Mouse (Mus musculus): ENCODE results near the gene Shc2. TPM values are rescaled to one million over a fixed set of nuclear protein-coding genes. Genes with fewer than 3 reads are reported as not detected.
A peak's percentile ranks its signal among the peaks of the same experiment; 100 is the strongest.

The Shc2 gene
- polyA plus RNA-seq, 1 experiment from 2014 or later = 43.9 TPM

DNA sequence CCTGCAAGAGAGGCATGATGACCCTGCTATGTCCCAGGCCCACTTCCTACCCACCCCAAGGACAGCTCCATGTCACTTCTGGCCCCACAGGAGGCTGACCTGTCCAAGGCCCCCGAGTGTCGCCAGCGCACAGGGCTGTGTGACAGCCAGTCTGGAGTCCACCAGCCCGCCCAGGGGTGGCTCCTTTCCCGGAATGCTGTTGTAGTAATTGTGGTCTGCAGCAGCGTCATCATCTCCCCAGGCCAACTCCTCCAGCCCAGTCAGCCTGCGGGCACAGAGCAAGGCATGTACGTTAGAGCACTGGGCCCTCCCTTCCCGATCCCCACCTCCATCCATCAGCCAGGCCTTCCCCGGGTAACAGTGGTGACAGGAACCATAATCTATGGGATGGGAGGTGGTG is 11.6 kb downstream of the Shc2 start:
- no peak overlapping the region for H3K9ac ChIP-seq

GRCm38 (mm10) chr10:79625398-79625797 is 12.3 kb downstream of the Shc2 start:
- Histone ChIP-seq H3K9ac (no peak overlapping the region), H3K4me3 (no peak overlapping the region), H3K27ac (no peak overlapping the region), H3K27me3 (replicated peaks) (no peaks in the 10 kb centered on the region), H3K36me3 (peaks cover 6% of the 10 kb centered on the region; the same call in 1 of the 2 replicates), H3K9me3 (no peaks in the 10 kb centered on the region), H3K4me1 (no peaks in the 10 kb centered on the region), H3K4me2 (replicated peaks) (no peak overlapping the region)
- 83% methylated on average over 9 of the region's 9 CpGs for WGBS
- no peak for ATAC-seq (ENCODE audit: low FRiP score, low read depth)

More for the DNA sequence above, 11.6 kb downstream of the Shc2 start:
- no peak overlapping the region for H3K4me3 ChIP-seq
- peaks cover 6% of the 10 kb centered on the region; the same call in 1 of the 2 replicates for H3K36me3 ChIP-seq
- no peak for ATAC-seq (ENCODE audit: low FRiP score, low read depth)
- no peak overlapping the region for H3K27ac ChIP-seq
- no peak overlapping the region for H3K4me2 ChIP-seq (replicated peaks)
- WGBS = 84% methylated on average over 10 of the region's 10 CpGs
- no peaks in the 10 kb centered on the region for H3K4me1 ChIP-seq
- H3K27me3 ChIP-seq (replicated peaks) = no peaks in the 10 kb centered on the region
- H3K9me3 ChIP-seq = no peaks in the 10 kb centered on the region

DNA sequence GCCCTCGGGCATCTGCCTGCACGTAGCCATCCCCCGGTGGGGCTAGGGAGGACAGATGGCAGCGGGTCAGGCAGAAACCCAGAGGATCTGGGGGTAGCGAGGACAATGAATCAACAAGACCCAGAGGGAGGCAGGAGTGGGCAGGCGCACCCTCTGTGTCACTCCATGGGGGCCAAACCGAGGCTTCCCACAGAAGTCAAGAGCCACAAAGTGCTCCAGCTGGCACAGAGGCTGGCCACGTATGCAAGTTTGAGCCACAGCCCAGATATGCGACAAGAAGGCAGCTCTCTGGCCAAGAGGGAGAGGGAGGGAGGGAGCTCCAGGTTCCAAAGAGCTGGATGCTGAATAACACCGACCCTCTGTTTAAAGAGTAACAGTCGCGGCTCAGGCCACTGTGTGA is 13.8 kb downstream of the Shc2 start:
- Histone ChIP-seq H3K27ac (no peak overlapping the region), H3K27me3 (replicated peaks) (no peaks in the 10 kb centered on the region), H3K4me3 (no peak overlapping the region), H3K9me3 (no peaks in the 10 kb centered on the region), H3K36me3 (peaks cover 10% of the 10 kb centered on the region; the same call in 1 of the 2 replicates), H3K4me1 (no peaks in the 10 kb centered on the region), H3K9ac (no peak overlapping the region), H3K4me2 (replicated peaks) (no peak overlapping the region)
- ATAC-seq (ENCODE audit: low FRiP score, low read depth) = no peak
- WGBS = 65% methylated on average over 12 of the region's 12 CpGs

DNA sequence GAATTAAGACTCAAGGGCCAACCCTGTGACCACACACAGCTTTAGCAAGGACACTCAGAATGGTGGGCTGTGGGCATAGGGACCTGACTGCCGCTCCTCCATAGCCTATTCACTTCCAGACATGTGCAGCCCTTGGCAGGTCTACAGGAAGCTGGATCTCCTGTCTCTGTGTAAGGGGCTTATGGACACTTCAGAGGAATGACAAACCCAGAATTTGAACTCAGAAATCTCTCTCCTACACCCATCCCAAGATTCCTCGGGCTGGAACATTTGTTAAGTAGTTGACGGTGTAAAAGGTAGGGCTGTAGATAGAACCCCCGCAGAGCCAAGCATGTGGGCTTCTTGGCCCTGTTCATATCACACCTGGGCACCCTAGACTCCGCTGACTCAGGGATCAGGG is 21.3 kb downstream of the Shc2 start:
- H3K9me3 ChIP-seq = no peaks in the 10 kb centered on the region
- ATAC-seq (ENCODE audit: low FRiP score, low read depth) = no peak
- 0 out of 2 replicates have a peak, but pooled peaks cover 4% of the 10 kb centered on the region for H3K36me3 ChIP-seq
- H3K4me3 ChIP-seq = no peak overlapping the region
- H3K4me1 ChIP-seq = peaks cover 24% of the 10 kb centered on the region
- peaks cover 24% of the 10 kb centered on the region for H3K27me3 ChIP-seq (replicated peaks)
- 90% methylated on average over 5 of the region's 5 CpGs for WGBS
- no peak overlapping the region for H3K9ac ChIP-seq
- H3K4me2 ChIP-seq (replicated peaks) = no peak overlapping the region
- H3K27ac ChIP-seq = no peak overlapping the region

DNA sequence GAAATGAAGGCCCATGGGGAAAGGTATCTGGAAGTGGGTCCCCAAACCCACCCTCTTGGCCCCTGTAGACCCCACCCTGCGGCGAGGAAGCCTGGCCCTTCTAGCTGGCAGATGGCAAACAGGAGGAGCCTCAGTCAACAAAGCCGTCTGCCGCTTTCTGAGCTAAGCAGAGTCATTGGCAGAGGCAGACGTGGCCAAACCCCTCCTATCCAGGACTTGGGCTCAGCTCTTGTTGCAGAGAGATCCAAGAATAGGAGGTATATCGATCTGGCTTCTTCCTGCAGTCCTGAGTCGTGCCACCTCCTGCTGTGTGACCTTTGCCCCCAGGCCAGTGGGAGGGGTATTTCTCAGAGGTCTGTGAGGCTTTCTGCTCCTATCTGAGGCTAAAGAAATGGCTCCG is 21.9 kb downstream of the Shc2 start:
- Histone ChIP-seq H3K9me3 (no peaks in the 10 kb centered on the region), H3K4me3 (no peak overlapping the region), H3K9ac (no peak overlapping the region), H3K36me3 (0 out of 2 replicates have a peak, but pooled peaks cover 4% of the 10 kb centered on the region), H3K4me2 (replicated peaks) (no peak overlapping the region), H3K27me3 (replicated peaks) (peaks cover 29% of the 10 kb centered on the region), H3K27ac (no peak overlapping the region), H3K4me1 (peaks cover 24% of the 10 kb centered on the region)
- 11% methylated on average over 8 of the region's 8 CpGs for WGBS
- ATAC-seq (ENCODE audit: low FRiP score, low read depth) = no peak

GRCm38 (mm10) chr10:79614305-79614643 is 23.4 kb downstream of the Shc2 start:
- ATAC-seq (ENCODE audit: low FRiP score, low read depth) = no peak; the same call in 1 of the 2 replicates
- H3K4me3 ChIP-seq = peak overlapping the region; percentile 56; the same call in 1 of the 2 replicates
- peaks cover 29% of the 10 kb centered on the region for H3K27me3 ChIP-seq (replicated peaks)
- no peak overlapping the region for H3K9ac ChIP-seq
- H3K36me3 ChIP-seq = 0 out of 2 replicates have a peak, but pooled peaks cover 3% of the 10 kb centered on the region
- peaks cover 24% of the 10 kb centered on the region for H3K4me1 ChIP-seq
- no peak overlapping the region for H3K27ac ChIP-seq
- no peaks in the 10 kb centered on the region for H3K9me3 ChIP-seq
- WGBS = 80% methylated on average over 1 of the region's 1 CpGs
- peak overlapping the region; percentile 100 for H3K4me2 ChIP-seq (replicated peaks)

DNA sequence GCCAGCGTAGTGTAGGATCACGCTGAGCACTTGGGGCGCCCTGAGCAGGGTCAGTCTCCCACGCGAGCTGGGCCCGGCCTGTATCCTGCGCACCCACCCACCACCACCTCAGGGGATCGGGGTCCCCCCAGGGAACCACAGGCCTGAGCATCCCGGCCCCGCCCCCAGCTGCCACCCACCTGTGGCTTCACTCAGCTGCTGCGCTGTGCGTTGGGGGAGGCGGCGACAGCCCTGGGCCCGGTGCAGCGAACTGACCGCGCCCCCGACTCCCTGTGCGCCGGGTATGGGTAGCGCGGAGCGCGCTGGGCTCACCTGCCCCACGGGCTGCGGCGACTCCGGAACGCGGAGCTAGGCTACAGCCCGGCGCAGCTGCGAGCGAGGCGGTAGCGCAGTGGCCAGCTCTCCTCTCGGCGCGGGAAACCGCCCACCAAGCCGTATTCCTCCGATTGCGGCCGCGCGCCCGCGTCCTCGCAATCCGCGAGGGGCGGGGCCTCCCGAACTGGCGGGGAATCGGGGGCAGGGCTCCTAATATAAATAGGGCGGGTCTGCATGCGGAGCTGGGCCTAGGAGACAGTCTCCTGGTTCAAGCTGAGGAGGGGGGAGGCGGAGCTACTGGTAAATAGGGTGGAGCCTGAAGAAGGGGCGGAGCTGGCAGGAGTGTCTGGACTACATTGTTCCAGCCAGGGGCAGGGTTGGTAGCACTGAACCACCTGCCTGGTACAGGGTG is 24.0 kb downstream of the Shc2 start, which contains the start of gene C2cd4c:
Gene C2cd4c, minus strand, starts transcription at position 448 of the 727 bp plus-strand sequence.
- H3K4me3 ChIP-seq = peak within 1 kb of the TSS; percentile 56
- H3K9ac ChIP-seq = peak within 1 kb of the TSS; percentile 52
- peak within 1 kb of the TSS; percentile 100 for H3K4me2 ChIP-seq (replicated peaks)
- peaks cover 24% of the 10 kb centered on the region for H3K4me1 ChIP-seq
- peak; percentile 75 for ATAC-seq (ENCODE audit: low FRiP score, low read depth)
- no peaks in the 10 kb centered on the region for H3K36me3 ChIP-seq
- H3K27me3 ChIP-seq (replicated peaks) = peaks cover 29% of the 10 kb centered on the region
- under 1% methylated on average over 60 of the region's 60 CpGs for WGBS
- no peak within 1 kb of the TSS for H3K27ac ChIP-seq
- H3K9me3 ChIP-seq = no peaks in the 10 kb centered on the region

GRCm38 (mm10) chr10:79612192-79613135 is 25.3 kb downstream of the Shc2 start:
- Histone ChIP-seq H3K36me3 (no peaks in the 10 kb centered on the region), H3K4me1 (peaks cover 24% of the 10 kb centered on the region), H3K27me3 (replicated peaks) (peaks cover 29% of the 10 kb centered on the region), H3K27ac (no peak overlapping the region), H3K4me3 (peak overlapping the region; percentile 5; the same call in 1 of the 2 replicates), H3K9me3 (no peaks in the 10 kb centered on the region), H3K4me2 (replicated peaks) (peak overlapping the region; percentile 100), H3K9ac (peak overlapping the region; percentile 9; the same call in 1 of the 2 replicates)
- 11% methylated on average over 51 of the region's 51 CpGs for WGBS
- peak; percentile 38 for ATAC-seq (ENCODE audit: low FRiP score, low read depth)

- H3K27me3 ChIP-seq (replicated peaks) = peaks cover 29% of the 10 kb centered on the region
Observed at GRCm38 (mm10) chr10:79611296-79611695, 26.4 kb downstream of the Shc2 start.

DNA sequence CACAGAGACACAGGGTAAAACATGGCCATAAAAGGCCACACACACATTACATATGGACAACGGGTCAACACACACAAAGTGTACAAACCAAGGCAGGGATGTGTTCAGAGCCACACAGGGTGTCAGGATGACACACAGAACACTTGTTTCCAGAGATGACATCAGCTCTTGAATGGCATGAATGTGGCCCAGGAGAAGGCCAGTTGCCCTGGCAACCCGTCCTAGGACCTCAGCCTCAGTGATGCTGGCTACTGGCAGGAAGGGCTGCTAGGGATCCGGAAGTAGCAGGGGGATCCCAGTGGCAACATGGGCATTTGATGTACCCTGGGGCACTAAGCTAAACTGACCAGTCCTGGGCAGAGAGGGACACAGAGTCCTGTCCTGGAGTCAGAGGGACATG is 28.4 kb downstream of the Shc2 start:
- H3K27ac ChIP-seq = no peak overlapping the region
- H3K27me3 ChIP-seq (replicated peaks) = peaks cover 29% of the 10 kb centered on the region
- H3K4me3 ChIP-seq = no peak overlapping the region
- peaks cover 24% of the 10 kb centered on the region for H3K4me1 ChIP-seq
- no peaks in the 10 kb centered on the region for H3K36me3 ChIP-seq
- H3K9me3 ChIP-seq = no peaks in the 10 kb centered on the region
- 76% methylated on average over 3 of the region's 3 CpGs for WGBS
- no peak overlapping the region for H3K9ac ChIP-seq
- ATAC-seq (ENCODE audit: low FRiP score, low read depth) = no peak
- H3K4me2 ChIP-seq (replicated peaks) = no peak overlapping the region

More at GRCm38 (mm10) chr10:79611296-79611695, 26.4 kb downstream of the Shc2 start:
- Histone ChIP-seq H3K27ac (no peak overlapping the region), H3K9ac (no peak overlapping the region), H3K4me2 (replicated peaks) (peak overlapping the region; percentile 100; the same call in 1 of the 2 replicates), H3K9me3 (no peaks in the 10 kb centered on the region), H3K4me1 (peaks cover 24% of the 10 kb centered on the region), H3K4me3 (no peak overlapping the region), H3K36me3 (no peaks in the 10 kb centered on the region)
- no peak for ATAC-seq (ENCODE audit: low FRiP score, low read depth)
- WGBS = 33% methylated on average over 5 of the region's 5 CpGs

GRCm38 (mm10) chr10:79607892-79608291 is 29.8 kb downstream of the Shc2 start:
- no peak overlapping the region for H3K9ac ChIP-seq
- no peaks in the 10 kb centered on the region for H3K36me3 ChIP-seq
- no peak for ATAC-seq (ENCODE audit: low FRiP score, low read depth)
- no peak overlapping the region for H3K27ac ChIP-seq
- H3K4me1 ChIP-seq = peaks cover 14% of the 10 kb centered on the region; the same call in 1 of the 2 replicates
- WGBS = 41% methylated on average over 2 of the region's 2 CpGs
- H3K27me3 ChIP-seq (replicated peaks) = peaks cover 20% of the 10 kb centered on the region
- no peaks in the 10 kb centered on the region for H3K9me3 ChIP-seq
- H3K4me2 ChIP-seq (replicated peaks) = no peak overlapping the region
- no peak overlapping the region for H3K4me3 ChIP-seq

DNA sequence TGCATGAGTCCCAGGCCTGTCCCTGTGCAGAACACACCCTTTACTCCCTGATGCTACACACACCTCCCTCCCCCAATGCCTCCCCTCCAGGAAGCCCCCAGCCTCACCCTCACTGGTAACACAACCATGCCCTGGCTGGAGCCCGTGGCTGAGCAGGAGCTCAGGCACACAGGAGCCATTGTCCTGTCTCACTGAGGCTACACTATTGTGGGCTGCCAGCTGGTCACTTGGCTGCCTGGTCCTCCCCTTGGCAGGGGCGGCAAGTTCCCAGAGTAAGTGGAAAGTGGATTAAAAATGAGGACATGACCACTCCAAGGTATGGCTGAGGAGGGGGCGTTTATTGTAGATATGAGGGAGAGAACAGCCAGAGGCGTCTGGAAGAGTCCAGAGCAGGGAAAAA is 31.2 kb downstream of the Shc2 start:
- Histone ChIP-seq H3K27me3 (replicated peaks) (peaks cover 7% of the 10 kb centered on the region), H3K9ac (no peak overlapping the region), H3K4me2 (replicated peaks) (no peak overlapping the region), H3K4me1 (peaks cover under 1% of the 10 kb centered on the region; the same call in 1 of the 2 replicates), H3K4me3 (no peak overlapping the region), H3K9me3 (no peaks in the 10 kb centered on the region), H3K27ac (no peak overlapping the region), H3K36me3 (no peaks in the 10 kb centered on the region)
- WGBS = 67% methylated on average over 4 of the region's 4 CpGs
- no peak for ATAC-seq (ENCODE audit: low FRiP score, low read depth)

Measured in neural tube, embryonic 12.5 days (tissue).